In the genomic region with DNA sequence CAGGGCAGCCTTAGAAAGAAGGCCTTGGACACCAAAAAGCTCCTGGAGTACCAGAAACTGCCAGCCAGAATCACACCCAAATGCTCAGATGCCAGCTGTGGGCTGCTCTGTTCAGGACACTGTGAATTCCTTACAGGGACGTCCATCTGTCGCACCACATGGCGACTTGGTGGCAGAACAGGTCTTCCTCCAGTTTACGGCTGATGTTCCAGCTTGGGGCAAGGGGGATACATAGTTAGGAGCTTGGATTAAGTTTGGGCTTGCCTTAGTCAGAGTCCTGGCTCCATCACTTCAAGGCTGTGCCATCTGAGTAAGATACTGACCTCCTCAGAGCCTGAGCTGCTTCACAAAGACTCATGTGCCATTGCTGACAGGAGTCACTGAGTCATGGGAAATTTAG, we compare ENCODE assay signal across 19 mouse cellular contexts. TPM values are rescaled to one million over a fixed set of nuclear protein-coding genes. Genes with fewer than 3 reads are reported as not detected.
A peak's percentile ranks its signal among the peaks of the same experiment; 100 is the strongest.
DNase-seq lines count a peak whose midpoint lies in the region; ATAC-seq lines count a peak whose summit lies in the region.
"Had no signal": no experiment of that assay in that cellular context is flagged by ENCODE, and none has a peak within 500 bp of the region (broad histone marks: within the 10 kb centered on the region; RNA-seq: fewer than 3 reads in every experiment).

No protein-coding gene starts in this region.

- intact Hi-C loops in left cerebral cortex, postnatal 4 days (cut with DNase I): no loop called here
- intact Hi-C loops in left cerebral cortex, postnatal 14 days (cut with DNase I): loop anchor here (5.0 kb wide), 1 partner anchor 190 kb away; a partner anchor contains a TSS

- ATAC-seq in cerebellum, adult (ENCODE audit: insufficient number of reproducible peaks, low FRiP score, low TSS enrichment): no peak
- ATAC-seq: forebrain, postnatal 0 days; intestine, embryonic 16.5 days; lung, postnatal 0 days; midbrain, embryonic 13.5 days had no signal

- DNase-seq in cerebellum, adult 18-20 months: peak; percentile 36 to 47
- DNase-seq in left cerebral cortex, postnatal 4 days: peak; percentile 46
- no peak for DNase-seq in left cerebral cortex, postnatal 14 days (ENCODE audit: low spot score in 2 of 2)
- peak; percentile 36 for DNase-seq in cerebellum, adult 9-11 months
- DNase-seq in cerebellum, postnatal 25 days: peak; percentile 37 to 59
- no peak for DNase-seq in thymus, postnatal 25 days
- DNase-seq: forebrain, postnatal 0 days; gastrocnemius, postnatal 25 days; heart, adult 11 months; kidney, adult 8-10 months; kidney, postnatal 4 days; liver, embryonic 13.5 days; lung, adult 18-20 months; lung, postnatal 4 days; thymus, adult 2 months had no signal

RNA-seq across cellular contexts. Expression of a gene that starts 26.3 kb away (rescaled TPM):
- 10 to 100 TPM; 12.6 to 19.4 TPM for total RNA-seq in left cerebral cortex, postnatal 4 days (2021)
- total RNA-seq in left cerebral cortex, postnatal 14 days (2021): 10 to 100 TPM; 76.4 to 76.6 TPM

Comparison
In these comparisons a context has a peak if more than half of its experiments do, and no peak if none do; other contexts are left out.
1. DNase-seq: peak in cerebellum, adult 18-20 months (2 of 2), left cerebral cortex, postnatal 4 days (single experiment), cerebellum, adult 9-11 months (single experiment) and cerebellum, postnatal 25 days (2 of 2); none in left cerebral cortex, postnatal 14 days (0 of 2) and thymus, postnatal 25 days (single experiment).